Mouse (Mus musculus) cortical plate, adult 2 months (tissue): ENCODE measurements around the gene Immp2l.

Source experiments
- CTCF ChIP-seq: fragments of 200-500 bp; IDR thresholded peaks from 2 replicates; pipeline ENCODE4 v1.5.1; 2011; ENCODE audit warnings: mild to moderate bottlenecking, control low read depth, low read length; ENCODE audit not compliant: insufficient read depth; ENCODE audit errors: extremely low read depth
- POLR2A ChIP-seq: fragments of 200-500 bp; IDR thresholded peaks from 2 replicates; pipeline ENCODE4 v1.6.1; 2011; ENCODE audit warnings: mild to moderate bottlenecking, low read length, control low read depth; ENCODE audit not compliant: insufficient read depth; ENCODE audit errors: extremely low read depth

GRCm38 (mm10) chr12:41674861-41675260, 651.0 kb downstream of the Immp2l start:
- TF ChIP-seq POLR2A = no peak
- no peak for TF ChIP-seq CTCF
